Mouse (Mus musculus) skeletal muscle tissue, adult 2 months (tissue): ENCODE measurements around the gene Olfr1320.
"Not testable (repeated sequence)": the region's sequence is repeated elsewhere in the genome, so short reads cannot be mapped to it uniquely, and the experiment has no call there.

Source experiments
- DNase-seq: peaks from one replicate; pipeline ENCODE4 v3.0.0-alpha.2; 2012; ENCODE audit warnings: low read depth, low spot score

The Olfr1320 gene

DNA sequence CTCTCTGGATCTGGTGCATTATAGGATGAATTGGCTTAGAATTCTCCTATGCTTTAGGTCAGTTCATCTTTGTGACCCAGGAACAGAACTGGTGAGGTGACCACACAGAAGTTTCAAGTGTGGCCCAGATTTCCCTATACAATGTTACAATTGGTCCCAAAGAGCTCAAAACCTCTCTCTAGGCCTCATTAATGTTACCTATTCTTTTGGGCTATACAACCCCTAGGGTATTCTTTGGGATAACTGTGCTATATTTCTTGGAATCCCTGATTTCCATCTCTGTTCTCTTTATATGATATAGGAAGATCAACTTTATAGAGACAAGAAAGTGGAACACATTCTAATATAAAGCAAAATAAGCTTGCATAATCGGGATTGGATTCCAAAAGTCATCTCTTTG is at the start of gene Olfr1320:
Olfr1320 (plus strand) TSS at position 301 of the 400 bp plus-strand sequence.
- no peak for DNase-seq

DNA sequence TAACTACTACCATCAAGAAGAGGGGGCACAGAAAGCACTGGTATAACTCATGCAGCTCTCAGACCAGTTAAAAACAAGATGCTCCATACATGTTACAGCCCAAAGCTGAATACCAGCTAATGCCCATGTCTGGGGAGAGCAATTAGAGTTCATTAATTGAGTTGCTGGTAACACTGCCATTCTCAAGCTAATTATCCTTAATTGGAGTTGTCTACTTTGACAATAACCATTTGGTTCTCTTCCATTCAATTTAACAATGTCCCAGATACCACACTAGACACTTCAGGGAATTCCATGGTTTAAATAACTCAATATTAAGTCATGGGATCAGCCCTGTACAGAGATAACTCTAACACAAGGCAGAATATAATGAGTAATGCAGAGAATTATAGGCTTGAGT is 44.6 kb upstream of the Olfr1320 start:
- DNase-seq = no peak

DNA sequence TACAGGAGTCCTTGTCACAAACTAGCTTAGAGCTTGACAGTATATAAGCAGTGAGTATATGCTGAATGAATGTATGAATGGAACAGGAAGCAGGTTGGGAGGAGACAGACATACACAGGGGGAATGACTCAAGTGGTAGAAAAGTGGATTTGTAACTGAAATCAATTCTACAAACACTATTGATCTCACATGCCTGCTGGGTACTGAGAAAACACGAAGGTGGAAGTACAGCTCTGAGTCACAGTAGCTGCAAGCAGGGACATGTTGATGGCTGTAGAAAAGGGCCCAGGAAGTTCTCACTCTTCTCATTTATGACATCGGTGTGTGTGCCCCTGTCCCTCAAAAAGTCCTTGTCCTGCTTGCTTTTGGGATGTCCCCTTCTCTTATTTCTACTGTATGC is 40.9 kb upstream of the Olfr1320 start:
- DNase-seq = no peak

- not testable (repeated sequence) for DNase-seq
Measured at GRCm38 (mm10) chrX:49660781-49661180, 11.4 kb upstream of the Olfr1320 start.
